Mouse (Mus musculus) kidney, postnatal 0 days (tissue): Measurements from ENCODE around the gene Klhl2. TPM values are rescaled to one million over a fixed set of nuclear protein-coding genes. Genes with fewer than 3 reads are reported as not detected.
A peak's percentile ranks its signal among the peaks of the same experiment; 100 is the strongest.

Experiments used
- ATAC-seq: fragments of 200-750 bp; cut with Nextera tagmentation; replicated peaks from 2 replicates; pipeline ENCODE4 v1.8.0; 2017; ENCODE audit warnings: low read depth, moderate number of reproducible peaks, moderate TSS enrichment, moderate library complexity; ENCODE audit not compliant: low FRiP score
- DNase-seq: peaks from one replicate; pipeline ENCODE4 v3.0.0-alpha.2; 2016; ENCODE audit warnings: low spot score
- H3K27ac ChIP-seq: fragments of 300-500 bp; sonication (generic); 2 replicates; pipeline ENCODE4 v1.5.1; 2014; ENCODE audit warnings: mild to moderate bottlenecking
- H3K27me3 ChIP-seq: fragments of 300-500 bp; sonication (generic); 2 replicates; pipeline ENCODE4 v1.6.1; 2014; ENCODE audit warnings: low read length, mixed read lengths; ENCODE audit not compliant: insufficient read depth
- H3K36me3 ChIP-seq: fragments of 300-500 bp; sonication (generic); 2 replicates; pipeline ENCODE4 v1.6.1; 2014; ENCODE audit warnings: low read length, mixed read lengths; ENCODE audit not compliant: insufficient read depth
- H3K4me1 ChIP-seq: fragments of 300-500 bp; sonication (generic); replicated peaks from 2 replicates; pipeline ENCODE4 v1.6.1; 2014; ENCODE audit warnings: antibody characterized with exemption, low read length, mixed read lengths; ENCODE audit not compliant: insufficient read depth
- H3K4me2 ChIP-seq: fragments of 300-500 bp; sonication (generic); 2 replicates; pipeline ENCODE4 v1.6.1; 2014; ENCODE audit warnings: mild to moderate bottlenecking, low read length, moderate library complexity, mixed read lengths
- H3K4me3 ChIP-seq: fragments of 300-500 bp; sonication (generic); replicated peaks from 2 replicates; pipeline ENCODE4 v1.5.1; 2014; ENCODE audit warnings: low read depth, low read length
- H3K9ac ChIP-seq: fragments of 300-500 bp; sonication (generic); 2 replicates; pipeline ENCODE4 v1.6.1; 2014; ENCODE audit warnings: low read depth, low read length
- H3K9me3 ChIP-seq: fragments of 300-500 bp; sonication (generic); replicated peaks from 2 replicates; pipeline ENCODE4 v1.6.1; 2016; ENCODE audit warnings: low read length, inconsistent platforms, mixed read lengths
- CTCF ChIP-seq: IDR thresholded peaks from 2 replicates; pipeline ENCODE4 v1.5.1; 2016; ENCODE audit warnings: antibody characterized with exemption, low read depth, mild to moderate bottlenecking, moderate library complexity
- WGBS: fragments of 180-500 bp; shearing (Covaris S2); extraction: QIAGEN DNeasy Blood & Tissue Kit; methylation state at CpG from one replicate; pipeline ENCODE4 v1.1.7; 2014; 5-methylcytosine and 5-hydroxymethylcytosine counted together
- polyA plus RNA-seq: library from polyadenylated mRNA; unstranded; fragments of >200 nt; fragmentation: Nextera tagmentation; extraction: Ambion mirVana; gene quantifications from 2 replicates; pipeline ENCODE4 v1.2.1, GENCODE M21; 2015

The Klhl2 gene
- polyA plus RNA-seq, 1 experiment from 2014 or later = 20.9 TPM

DNA sequence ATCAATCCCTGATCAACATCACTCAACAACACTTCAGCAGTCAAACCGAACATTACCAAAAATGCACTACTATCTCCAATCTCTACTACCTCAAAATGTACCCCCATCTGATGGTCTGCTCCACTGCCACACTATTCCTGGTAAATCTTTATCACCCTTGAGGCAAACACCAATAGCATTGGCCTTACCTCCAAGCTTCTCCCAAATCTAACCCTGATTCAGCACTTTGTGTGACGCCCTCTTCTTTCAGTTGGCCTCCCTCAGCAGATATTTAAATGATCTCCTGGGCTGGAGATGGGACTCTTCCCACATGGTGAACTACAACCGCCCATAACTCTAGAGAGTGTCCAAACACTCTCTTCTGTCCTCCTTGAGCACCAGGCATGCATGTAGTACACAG is 51.3 kb downstream of the Klhl2 start:
- Histone ChIP-seq H3K27me3 (no peaks in the 10 kb centered on the region), H3K27ac (no peak overlapping the region), H3K4me3 (no peak overlapping the region), H3K36me3 (no peaks in the 10 kb centered on the region), H3K9ac (no peak overlapping the region), H3K9me3 (no peaks in the 10 kb centered on the region), H3K4me1 (no peaks in the 10 kb centered on the region), H3K4me2 (no peak overlapping the region)
- WGBS = 80% methylated on average over 3 of the region's 3 CpGs
- DNase-seq (no peak), ATAC-seq (no peak)
- TF ChIP-seq CTCF = no peak

DNA sequence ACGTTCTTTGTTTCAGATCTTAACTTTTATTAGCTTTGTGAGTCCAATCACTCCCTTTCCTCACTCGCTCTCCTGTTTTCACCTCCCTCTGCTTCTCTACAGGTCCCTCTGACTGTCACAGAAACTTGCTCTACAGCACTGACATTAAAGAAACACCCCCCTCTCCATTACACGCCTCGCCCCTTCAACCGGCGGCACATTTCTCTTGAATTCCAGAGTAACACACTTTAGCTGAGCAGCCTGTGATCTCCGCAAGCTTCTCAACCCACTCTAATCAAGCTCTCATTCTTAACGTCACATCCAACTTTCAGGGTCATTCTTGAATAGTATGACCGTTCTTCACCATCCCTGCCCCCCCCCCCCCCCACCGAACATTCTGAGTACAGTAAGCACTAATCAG is 52.1 kb downstream of the Klhl2 start:
- Histone ChIP-seq H3K9me3 (no peaks in the 10 kb centered on the region), H3K27me3 (no peaks in the 10 kb centered on the region), H3K4me3 (no peak overlapping the region), H3K4me2 (no peak overlapping the region), H3K27ac (no peak overlapping the region), H3K4me1 (no peaks in the 10 kb centered on the region), H3K9ac (no peak overlapping the region), H3K36me3 (no peaks in the 10 kb centered on the region)
- ATAC-seq (no peak), DNase-seq (no peak)
- WGBS = 83% methylated on average over 10 of the region's 10 CpGs
- TF ChIP-seq CTCF = no peak

DNA sequence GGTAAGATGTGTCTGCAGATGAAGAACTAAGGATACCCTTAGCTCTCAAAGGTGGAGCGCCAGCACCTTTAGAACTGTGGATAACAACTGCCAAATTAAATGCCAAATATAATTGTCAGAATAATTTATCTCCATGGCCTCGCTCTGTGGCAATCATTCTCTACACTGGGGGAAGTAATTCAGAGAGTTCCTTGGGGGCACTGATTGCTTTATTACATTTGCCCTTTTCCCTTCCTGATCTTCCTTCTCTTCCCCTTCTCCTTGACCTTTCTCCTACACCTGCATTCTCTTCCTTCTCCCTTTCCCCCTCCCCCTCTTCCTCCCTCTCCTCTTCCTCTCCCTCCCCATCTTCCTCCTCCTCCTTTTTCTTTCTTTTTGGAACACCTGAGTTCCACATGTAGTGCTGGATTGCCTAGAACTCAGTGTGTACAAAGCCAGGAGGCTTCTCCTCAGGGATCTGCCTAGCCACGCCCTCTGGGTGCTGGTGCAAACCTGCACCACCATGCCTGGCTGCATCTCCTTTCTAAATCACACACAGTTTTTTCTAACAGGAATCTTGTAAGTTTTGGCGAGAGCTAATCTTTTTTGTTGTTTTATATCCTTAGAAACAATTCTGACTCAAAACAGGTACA is 58.5 kb downstream of the Klhl2 start:
- Histone ChIP-seq H3K4me1 (no peaks in the 10 kb centered on the region), H3K9me3 (no peaks in the 10 kb centered on the region), H3K9ac (no peak overlapping the region), H3K4me2 (no peak overlapping the region), H3K27me3 (no peaks in the 10 kb centered on the region), H3K27ac (no peak overlapping the region), H3K4me3 (no peak overlapping the region), H3K36me3 (no peaks in the 10 kb centered on the region)
- DNase-seq = no peak
- 64% methylated on average over 4 of the region's 4 CpGs for WGBS
- no peak for ATAC-seq
- no peak for TF ChIP-seq CTCF

DNA sequence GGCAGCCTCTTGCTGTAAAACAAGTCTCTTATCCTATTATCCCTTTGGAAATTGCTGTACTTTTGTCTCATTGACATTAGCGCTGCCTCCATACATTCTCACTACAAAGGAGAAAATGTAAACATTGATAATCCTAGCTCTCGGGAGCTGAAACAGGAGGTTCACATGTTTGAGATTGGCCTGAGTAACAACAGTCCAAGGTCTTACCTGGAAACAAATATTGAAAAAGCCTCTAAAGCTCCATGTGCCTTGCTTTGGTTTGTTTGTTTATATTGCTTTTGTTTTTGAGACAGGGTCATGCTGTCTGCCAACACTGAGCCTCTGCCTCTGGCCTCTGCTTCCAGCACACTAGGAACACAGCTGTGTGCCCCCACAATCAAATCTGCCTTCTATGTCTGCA is 59.4 kb downstream of the Klhl2 start:
- no peak overlapping the region for H3K27ac ChIP-seq
- no peak overlapping the region for H3K4me2 ChIP-seq
- WGBS = 77% methylated on average over 2 of the region's 2 CpGs
- no peak for ATAC-seq
- TF ChIP-seq CTCF = no peak
- no peaks in the 10 kb centered on the region for H3K9me3 ChIP-seq
- no peaks in the 10 kb centered on the region for H3K27me3 ChIP-seq
- H3K4me1 ChIP-seq = no peaks in the 10 kb centered on the region
- H3K9ac ChIP-seq = no peak overlapping the region
- H3K4me3 ChIP-seq = no peak overlapping the region
- no peak for DNase-seq
- no peaks in the 10 kb centered on the region for H3K36me3 ChIP-seq

DNA sequence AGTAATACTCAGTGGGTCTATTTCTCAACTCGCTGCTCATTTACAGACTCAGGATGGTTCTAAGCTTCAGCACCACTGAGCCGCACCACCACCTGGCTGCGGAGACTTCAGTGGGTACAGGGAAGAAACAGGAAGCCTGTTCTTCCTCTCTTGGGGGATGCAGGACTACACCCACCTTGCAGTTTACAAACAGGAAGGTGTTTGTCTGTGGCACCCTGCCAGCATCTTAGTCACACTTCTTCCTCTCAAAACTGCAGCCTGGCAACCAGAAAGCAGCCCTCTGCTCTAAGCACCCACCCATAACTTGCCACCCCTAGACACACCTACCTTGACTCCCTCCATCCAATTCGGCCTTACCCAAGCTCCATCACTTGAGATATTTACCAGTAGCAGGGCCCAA is 61.1 kb downstream of the Klhl2 start:
- Histone ChIP-seq H3K27ac (no peak overlapping the region), H3K4me3 (no peak overlapping the region), H3K27me3 (no peaks in the 10 kb centered on the region), H3K9me3 (no peaks in the 10 kb centered on the region), H3K36me3 (no peaks in the 10 kb centered on the region), H3K9ac (no peak overlapping the region), H3K4me1 (no peaks in the 10 kb centered on the region), H3K4me2 (no peak overlapping the region)
- DNase-seq (peak; percentile 34), ATAC-seq (0 out of 2 replicates have a peak, but pooled peaks have one; percentile 21)
- WGBS = 86% methylated on average over 4 of the region's 4 CpGs
- TF ChIP-seq CTCF = no peak

DNA sequence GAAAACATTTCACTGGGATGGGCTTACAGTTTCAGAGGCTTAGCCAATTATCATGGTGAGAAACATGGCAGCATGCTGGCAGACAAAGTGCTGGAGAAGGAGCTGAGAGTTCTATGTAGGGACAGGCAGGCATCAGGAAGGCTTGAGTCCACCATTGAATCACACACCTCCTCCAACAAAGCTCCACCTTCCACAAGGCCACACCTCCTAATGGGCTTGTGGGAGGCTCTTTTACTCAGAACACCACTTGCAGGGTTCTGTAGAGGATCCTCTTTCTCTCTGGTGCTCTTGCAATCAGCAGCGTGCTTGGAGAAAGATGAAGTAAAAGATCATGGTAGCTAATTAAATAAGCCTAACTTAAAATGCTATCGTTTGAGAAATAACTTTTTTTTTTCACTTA is 63.0 kb downstream of the Klhl2 start:
- no peak for ATAC-seq
- no peak for TF ChIP-seq CTCF
- Histone ChIP-seq H3K4me3 (no peak overlapping the region), H3K9me3 (no peaks in the 10 kb centered on the region), H3K27me3 (no peaks in the 10 kb centered on the region), H3K4me1 (no peaks in the 10 kb centered on the region), H3K9ac (no peak overlapping the region), H3K27ac (no peak overlapping the region), H3K4me2 (no peak overlapping the region), H3K36me3 (no peaks in the 10 kb centered on the region)
- no peak for DNase-seq
- WGBS = 90% methylated on average over 2 of the region's 2 CpGs

DNA sequence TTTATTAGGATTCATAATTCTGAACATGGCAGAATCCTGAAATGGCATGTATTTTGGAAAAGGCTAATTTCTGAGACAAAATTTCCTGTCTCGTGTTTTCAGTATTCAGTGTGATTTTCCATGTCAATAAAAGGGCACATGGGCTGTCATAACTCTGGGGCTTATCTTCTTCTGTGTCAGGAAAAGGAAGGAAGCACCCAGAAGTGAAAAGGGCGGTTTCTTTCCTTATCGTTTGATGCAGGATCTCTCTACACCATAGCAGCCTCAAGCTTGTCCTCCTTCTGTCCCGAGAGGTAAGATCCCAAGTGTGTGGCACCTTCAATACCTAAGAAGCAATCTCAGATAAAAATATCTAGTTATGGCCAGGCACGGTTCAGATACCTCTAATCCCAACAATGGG is 65.6 kb downstream of the Klhl2 start:
- ATAC-seq (no peak), DNase-seq (no peak)
- Histone ChIP-seq H3K27ac (no peak overlapping the region), H3K27me3 (no peaks in the 10 kb centered on the region), H3K9ac (no peak overlapping the region), H3K4me1 (no peaks in the 10 kb centered on the region), H3K9me3 (no peaks in the 10 kb centered on the region), H3K4me3 (no peak overlapping the region), H3K36me3 (no peaks in the 10 kb centered on the region), H3K4me2 (no peak overlapping the region)
- 80% methylated on average over 5 of the region's 5 CpGs for WGBS
- TF ChIP-seq CTCF = no peak
